Mouse (Mus musculus) midbrain, postnatal 0 days (tissue): Measurements from ENCODE around the gene Tmem243. TPM values are rescaled to one million over a fixed set of nuclear protein-coding genes. Genes with fewer than 3 reads are reported as not detected.

Source experiments
- ATAC-seq: fragments of 200-750 bp; cut with Nextera tagmentation; 2 replicates; pipeline ENCODE4 v1.8.0; 2017; ENCODE audit warnings: moderate number of reproducible peaks, mild to moderate bottlenecking, moderate TSS enrichment, moderate library complexity; ENCODE audit not compliant: low FRiP score
- DNase-seq: peaks from one replicate; pipeline ENCODE4 v3.0.0-alpha.2; 2015; ENCODE audit warnings: low spot score
- H3K27ac ChIP-seq: fragments of 300-500 bp; sonication (generic); 2 replicates; pipeline ENCODE4 v1.5.1; 2014; ENCODE audit warnings: low read depth, mild to moderate bottlenecking, low read length, mixed read lengths
- H3K27me3 ChIP-seq: fragments of 300-500 bp; sonication (generic); 2 replicates; pipeline ENCODE4 v1.6.1; 2014; ENCODE audit warnings: low read length, control low read depth, mixed read lengths; ENCODE audit not compliant: insufficient read depth
- H3K36me3 ChIP-seq: fragments of 300-500 bp; sonication (generic); 2 replicates; pipeline ENCODE4 v1.6.1; 2014; ENCODE audit warnings: low read length, control low read depth, mixed read lengths; ENCODE audit not compliant: insufficient read depth
- H3K4me1 ChIP-seq: fragments of 300-500 bp; sonication (generic); 2 replicates; pipeline ENCODE4 v1.6.1; 2014; ENCODE audit warnings: mild to moderate bottlenecking, control low read depth, antibody characterized with exemption, low read length, mixed read lengths; ENCODE audit not compliant: insufficient read depth
- H3K4me2 ChIP-seq: fragments of 300-500 bp; sonication (generic); 2 replicates; pipeline ENCODE4 v1.6.1; 2014; ENCODE audit warnings: low read depth, mild to moderate bottlenecking, low read length, mixed read lengths; ENCODE audit not compliant: poor library complexity, severe bottlenecking
- H3K4me3 ChIP-seq: fragments of 300-500 bp; sonication (generic); 2 replicates; pipeline ENCODE4 v1.5.1; 2014; ENCODE audit warnings: low read depth, mild to moderate bottlenecking, low read length, moderate library complexity
- H3K9ac ChIP-seq: fragments of 300-500 bp; sonication (generic); replicated peaks from 2 replicates; pipeline ENCODE4 v1.6.1; 2014; ENCODE audit warnings: mild to moderate bottlenecking, low read length, moderate library complexity, mixed read lengths; ENCODE audit not compliant: poor library complexity, severe bottlenecking
- H3K9me3 ChIP-seq: fragments of 300-500 bp; sonication (generic); 2 replicates; pipeline ENCODE4 v1.6.1; 2016; ENCODE audit warnings: low read length, control low read depth
- CTCF ChIP-seq: IDR thresholded peaks from 2 replicates; pipeline ENCODE4 v1.5.1; 2016; ENCODE audit warnings: antibody characterized with exemption, mild to moderate bottlenecking
- WGBS: fragments of 180-500 bp; shearing (Covaris S2); extraction: QIAGEN DNeasy Blood & Tissue Kit; methylation state at CpG from one replicate; pipeline ENCODE4 v1.1.7; 2014; 5-methylcytosine and 5-hydroxymethylcytosine counted together
- polyA plus RNA-seq: library from polyadenylated mRNA; unstranded; fragments of >200 nt; fragmentation: Nextera tagmentation; extraction: Ambion mirVana; gene quantifications from 2 replicates; pipeline ENCODE4 v1.2.1, GENCODE M21; 2015
- total RNA-seq: library from RNA; depleted of rRNA; stranded (reverse); fragments of >200 nt; gene quantifications from 2 replicates; pipeline ENCODE4 v1.2.3, GENCODE M21; 2014; rRNA removed

Tmem243 gene
- total RNA-seq (2.9 and 3.0 TPM in 2 replicates), polyA plus RNA-seq (8.7 and 11.5 TPM in 2 replicates)

DNA sequence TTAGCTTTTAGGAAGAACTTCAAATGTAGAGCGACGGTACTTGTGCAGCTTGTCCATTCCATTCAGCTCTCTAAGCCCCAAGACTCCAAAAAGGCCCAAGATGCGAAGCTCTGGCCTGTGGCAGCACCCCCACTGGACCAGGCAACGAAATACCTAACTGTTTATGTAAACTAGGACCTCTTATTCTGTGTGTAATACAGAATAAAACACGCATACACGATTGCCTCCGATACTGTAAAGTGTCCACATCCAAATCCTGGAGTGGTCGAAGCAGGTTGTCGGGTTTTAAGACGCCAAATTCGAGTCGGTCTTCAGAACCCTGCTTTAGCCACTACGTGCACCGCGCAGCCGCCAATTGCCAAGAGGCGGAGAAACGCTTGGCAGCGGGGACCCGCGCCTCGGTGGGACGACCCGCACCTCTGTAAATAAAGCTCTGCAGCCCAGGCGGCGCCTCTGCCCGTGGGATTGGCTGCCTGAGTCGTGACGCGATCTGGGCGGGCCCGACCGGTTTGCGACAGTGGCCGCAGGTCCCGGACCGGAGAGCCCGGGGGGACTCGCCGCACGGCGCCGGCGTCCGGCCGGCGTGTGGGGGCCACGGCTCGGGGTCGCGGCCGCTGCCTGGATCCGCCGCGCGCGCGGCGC lies at the start of gene Tmem243:
Gene Tmem243 (plus strand): TSS at position 462 of the 642 bp plus-strand sequence.
- Histone ChIP-seq H3K4me1 (no peaks in the 10 kb centered on the region), H3K4me2 (peak within 1 kb of the TSS; percentile 89), H3K27ac (no peak within 1 kb of the TSS; the same call in 1 of the 2 replicates), H3K9me3 (no peaks in the 10 kb centered on the region), H3K4me3 (peak within 1 kb of the TSS; percentile 92), H3K27me3 (no peaks in the 10 kb centered on the region), H3K36me3 (no peaks in the 10 kb centered on the region), H3K9ac (peak within 1 kb of the TSS; percentile 62)
- no peak; the same call in 1 of the 2 replicates for TF ChIP-seq CTCF
- DNase-seq (peak; percentile 89), ATAC-seq (peak; percentile 95)
- WGBS, result under 1% methylated on average over 59 of the region's 59 CpGs

DNA sequence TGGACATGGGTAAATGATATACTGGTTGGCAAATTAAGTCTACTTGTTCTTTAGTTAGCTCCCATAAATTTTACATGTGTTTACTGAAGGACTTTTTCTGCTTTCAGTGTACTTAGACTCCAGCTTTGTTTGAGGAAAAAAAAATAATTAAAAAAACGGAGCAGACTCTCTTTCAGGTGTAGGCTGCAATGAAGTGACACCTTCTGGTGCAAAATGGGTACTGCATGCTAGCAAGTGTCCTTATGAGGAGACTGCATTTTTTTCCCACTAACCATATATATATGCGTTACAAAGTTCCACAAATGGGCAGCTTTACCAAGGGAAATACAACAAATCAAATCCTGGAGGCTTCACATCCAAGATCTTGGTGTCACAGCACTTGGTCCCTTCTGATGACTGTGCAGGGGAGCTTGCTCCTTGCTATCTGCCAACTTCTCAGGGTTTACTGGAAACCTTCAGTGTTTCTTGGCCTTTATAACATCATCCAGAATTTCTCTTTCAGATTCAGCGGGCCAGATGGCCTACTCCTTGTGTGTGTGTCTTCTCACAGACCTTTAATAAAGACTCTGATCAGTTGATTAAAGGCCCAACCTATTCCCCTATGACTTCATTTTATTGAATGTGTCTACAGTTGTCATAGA lies 44.3 kb upstream of the Tmem243 start:
- ATAC-seq (0 out of 2 replicates have a peak, but pooled peaks have one; percentile 72), DNase-seq (peak; percentile 79)
- no peaks in the 10 kb centered on the region for H3K4me1 ChIP-seq
- H3K9ac ChIP-seq, result no peak overlapping the region
- no peak overlapping the region for H3K4me3 ChIP-seq
- no peaks in the 10 kb centered on the region for H3K27me3 ChIP-seq
- no peak overlapping the region for H3K4me2 ChIP-seq
- H3K36me3 ChIP-seq, result no peaks in the 10 kb centered on the region
- no peak overlapping the region for H3K27ac ChIP-seq
- TF ChIP-seq CTCF, result peak; percentile 92
- no peaks in the 10 kb centered on the region for H3K9me3 ChIP-seq
- 20% methylated on average over 3 of the region's 3 CpGs for WGBS

DNA sequence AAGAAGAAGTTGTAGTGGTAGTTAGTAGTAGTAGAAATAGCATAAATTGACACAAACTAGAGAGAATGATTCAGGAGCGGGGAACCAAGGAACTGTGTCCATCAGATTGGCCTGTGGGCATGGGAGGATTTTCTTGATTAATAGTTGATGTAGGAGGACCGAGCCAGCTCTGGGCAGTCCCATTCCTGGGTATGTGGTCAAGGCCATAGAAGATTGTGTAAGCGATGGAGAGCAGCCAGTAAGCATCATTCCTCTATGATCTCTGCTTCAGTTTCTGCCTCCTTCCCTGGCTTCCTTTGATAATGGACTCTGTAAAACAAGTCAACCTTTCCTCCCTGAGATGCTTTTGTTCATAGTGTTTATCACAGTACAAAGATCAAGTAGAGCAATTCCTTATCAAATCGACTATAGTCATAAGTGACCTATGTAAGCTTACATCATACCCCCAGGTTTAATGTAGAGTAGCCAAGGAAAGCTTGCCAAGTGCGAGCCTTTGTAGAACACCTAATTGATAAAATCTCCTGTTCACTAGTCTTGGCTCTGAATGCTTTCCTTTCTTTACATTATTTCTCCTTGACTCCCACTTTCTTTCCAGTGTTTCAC lies 43.1 kb upstream of the Tmem243 start:
- Histone ChIP-seq H3K4me1 (no peaks in the 10 kb centered on the region), H3K9me3 (no peaks in the 10 kb centered on the region), H3K4me3 (no peak overlapping the region), H3K27me3 (no peaks in the 10 kb centered on the region), H3K4me2 (no peak overlapping the region), H3K27ac (no peak overlapping the region), H3K9ac (no peak overlapping the region), H3K36me3 (no peaks in the 10 kb centered on the region)
- DNase-seq (no peak), ATAC-seq (no peak)
- no peak for TF ChIP-seq CTCF
- WGBS, result 94% methylated on average over 5 of the region's 5 CpGs

DNA sequence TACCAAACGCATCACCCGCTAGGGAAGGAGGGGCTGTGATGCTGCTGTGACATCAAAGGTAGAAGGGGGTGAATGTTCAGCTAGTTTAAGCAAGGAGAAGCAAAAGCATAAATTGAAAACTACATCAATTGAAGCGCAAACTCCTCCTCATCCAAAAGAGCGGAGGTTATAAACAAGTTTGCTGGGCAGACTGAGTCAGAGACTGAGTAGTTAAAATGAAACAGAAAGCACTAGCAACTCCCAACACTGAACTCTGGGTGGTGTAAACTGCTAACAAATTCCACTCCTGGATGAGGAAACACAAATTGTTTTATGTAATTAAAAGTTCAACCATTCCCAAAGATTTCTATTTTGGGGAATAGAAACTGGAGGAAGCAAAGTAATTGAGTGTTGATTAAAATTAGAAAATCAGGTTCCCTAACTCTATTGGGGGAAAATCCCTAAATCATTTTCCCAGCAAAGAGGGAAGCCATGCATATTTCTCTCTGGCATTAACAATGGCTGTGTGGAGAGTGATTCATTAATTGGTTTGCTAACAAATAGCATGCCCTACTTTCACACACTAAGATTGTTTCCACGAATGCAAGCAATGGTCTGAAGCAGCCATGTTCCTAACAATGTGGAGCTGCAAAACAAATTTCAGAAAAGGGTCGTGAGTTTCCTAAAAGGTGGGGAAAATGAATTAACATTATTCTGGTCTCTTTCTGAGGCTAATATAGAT lies 41.0 kb upstream of the Tmem243 start:
- TF ChIP-seq CTCF, result no peak; the same call in 1 of the 2 replicates
- no peaks in the 10 kb centered on the region for H3K4me1 ChIP-seq
- WGBS, result 77% methylated on average over 6 of the region's 6 CpGs
- H3K9ac ChIP-seq, result no peak overlapping the region
- no peak overlapping the region for H3K27ac ChIP-seq
- no peak overlapping the region for H3K4me2 ChIP-seq
- ATAC-seq, result no peak
- H3K36me3 ChIP-seq, result no peaks in the 10 kb centered on the region
- H3K4me3 ChIP-seq, result no peak overlapping the region
- DNase-seq, result no peak
- no peaks in the 10 kb centered on the region for H3K27me3 ChIP-seq
- no peaks in the 10 kb centered on the region for H3K9me3 ChIP-seq

DNA sequence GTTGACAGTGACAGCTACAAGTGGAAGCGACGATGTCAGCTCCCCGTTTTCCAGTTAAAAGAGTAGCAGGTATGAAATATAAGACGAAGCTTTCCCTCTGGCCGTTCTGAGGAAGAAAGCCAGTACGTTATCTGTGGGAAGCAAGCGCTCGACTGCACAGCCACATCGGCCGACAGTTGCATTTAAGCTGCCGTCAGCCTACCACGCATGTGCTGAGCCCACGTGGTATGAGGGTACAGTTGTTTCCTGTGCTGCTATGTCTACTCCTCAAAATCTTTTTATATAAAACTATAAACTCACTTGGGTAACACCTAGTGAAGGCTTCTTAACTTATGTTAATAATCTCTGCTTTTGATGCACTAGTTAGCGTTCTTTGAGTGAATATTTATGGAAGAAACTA lies 40.2 kb upstream of the Tmem243 start:
- TF ChIP-seq CTCF, result no peak
- Histone ChIP-seq H3K4me2 (no peak overlapping the region), H3K9me3 (no peaks in the 10 kb centered on the region), H3K27ac (no peak overlapping the region), H3K9ac (no peak overlapping the region), H3K27me3 (no peaks in the 10 kb centered on the region), H3K4me1 (no peaks in the 10 kb centered on the region), H3K4me3 (no peak overlapping the region), H3K36me3 (no peaks in the 10 kb centered on the region)
- DNase-seq (no peak), ATAC-seq (no peak)
- 90% methylated on average over 14 of the region's 14 CpGs for WGBS
